Mouse (Mus musculus) CD4-positive, CD25-positive, alpha-beta regulatory T cell, adult 4 months (primary cell): ENCODE results near the gene Mapkapk2. TPM values are rescaled to one million over a fixed set of nuclear protein-coding genes. Genes with fewer than 3 reads are reported as not detected.
"Not testable (repeated sequence)": the region's sequence is repeated elsewhere in the genome, so short reads cannot be mapped to it uniquely, and the experiment has no call there.

Source experiments
- ATAC-seq: one replicate; pipeline ENCODE4 v1.8.0; 2017
- polyA plus RNA-seq, 2 experiments: library from polyadenylated mRNA; unstranded; fragments of 100-300 nt; shearing (Covaris generic); gene quantifications; one replicate each; pipeline ENCODE4 v1.2.1; 2017

The Mapkapk2 gene
- polyA plus RNA-seq, 2 experiments from 2014 or later = 5.6 to 10.9 TPM

- no peak for ATAC-seq
Observed at GRCm38 (mm10) chr1:131048946-131049345, 48.7 kb downstream of the Mapkapk2 start.

- ATAC-seq = no peak
Observed at GRCm38 (mm10) chr1:131048121-131048863, 49.3 kb downstream of the Mapkapk2 start.

GRCm38 (mm10) chr1:131046607-131047006 is 51.0 kb downstream of the Mapkapk2 start:
- ATAC-seq = no peak

- ATAC-seq = no peak
Observed at GRCm38 (mm10) chr1:131045723-131046355, 51.8 kb downstream of the Mapkapk2 start.

GRCm38 (mm10) chr1:131043636-131044035 is 54.0 kb downstream of the Mapkapk2 start:
- no peak for ATAC-seq

GRCm38 (mm10) chr1:131042721-131043120 is 54.9 kb downstream of the Mapkapk2 start:
- no peak for ATAC-seq

GRCm38 (mm10) chr1:131042263-131042662 is 55.4 kb downstream of the Mapkapk2 start:
- ATAC-seq = no peak

- ATAC-seq = no peak
Observed at GRCm38 (mm10) chr1:131039479-131039878, 58.1 kb downstream of the Mapkapk2 start.

- peak; percentile 61 for ATAC-seq
Observed at GRCm38 (mm10) chr1:131038415-131039017, 59.1 kb downstream of the Mapkapk2 start.

- peak; percentile 83 for ATAC-seq
Observed at GRCm38 (mm10) chr1:131038001-131038400, 59.6 kb downstream of the Mapkapk2 start.

GRCm38 (mm10) chr1:131031267-131031666 is 66.4 kb downstream of the Mapkapk2 start:
- ATAC-seq = no peak

GRCm38 (mm10) chr1:131030261-131030660 is 67.4 kb downstream of the Mapkapk2 start:
- no peak for ATAC-seq

GRCm38 (mm10) chr1:131029215-131029614 is 68.4 kb downstream of the Mapkapk2 start:
- ATAC-seq = no peak

GRCm38 (mm10) chr1:131025843-131026190 is 71.8 kb downstream of the Mapkapk2 start:
- ATAC-seq = peak; percentile 13

GRCm38 (mm10) chr1:131024900-131025842 is 72.5 kb downstream of the Mapkapk2 start:
- no peak for ATAC-seq

GRCm38 (mm10) chr1:131023250-131023858 is 74.3 kb downstream of the Mapkapk2 start:
- not testable (repeated sequence) for ATAC-seq

GRCm38 (mm10) chr1:131022591-131023249 is 74.9 kb downstream of the Mapkapk2 start:
- ATAC-seq = peak; percentile 80

- no peak for ATAC-seq
Observed at GRCm38 (mm10) chr1:131021900-131022590, 75.6 kb downstream of the Mapkapk2 start.

- peak; percentile 51 for ATAC-seq
Observed at GRCm38 (mm10) chr1:131021438-131021837, 76.2 kb downstream of the Mapkapk2 start.

GRCm38 (mm10) chr1:131020425-131021310 is 77.0 kb downstream of the Mapkapk2 start:
- ATAC-seq = peak; percentile 6
